Mouse (Mus musculus): ENCODE data around the gene Hey2. TPM values are rescaled to one million over a fixed set of nuclear protein-coding genes. Genes with fewer than 3 reads are reported as not detected.

The Hey2 gene
- total and polyA plus RNA-seq, 2 experiments: 0.18 to 0.38 TPM

DNA sequence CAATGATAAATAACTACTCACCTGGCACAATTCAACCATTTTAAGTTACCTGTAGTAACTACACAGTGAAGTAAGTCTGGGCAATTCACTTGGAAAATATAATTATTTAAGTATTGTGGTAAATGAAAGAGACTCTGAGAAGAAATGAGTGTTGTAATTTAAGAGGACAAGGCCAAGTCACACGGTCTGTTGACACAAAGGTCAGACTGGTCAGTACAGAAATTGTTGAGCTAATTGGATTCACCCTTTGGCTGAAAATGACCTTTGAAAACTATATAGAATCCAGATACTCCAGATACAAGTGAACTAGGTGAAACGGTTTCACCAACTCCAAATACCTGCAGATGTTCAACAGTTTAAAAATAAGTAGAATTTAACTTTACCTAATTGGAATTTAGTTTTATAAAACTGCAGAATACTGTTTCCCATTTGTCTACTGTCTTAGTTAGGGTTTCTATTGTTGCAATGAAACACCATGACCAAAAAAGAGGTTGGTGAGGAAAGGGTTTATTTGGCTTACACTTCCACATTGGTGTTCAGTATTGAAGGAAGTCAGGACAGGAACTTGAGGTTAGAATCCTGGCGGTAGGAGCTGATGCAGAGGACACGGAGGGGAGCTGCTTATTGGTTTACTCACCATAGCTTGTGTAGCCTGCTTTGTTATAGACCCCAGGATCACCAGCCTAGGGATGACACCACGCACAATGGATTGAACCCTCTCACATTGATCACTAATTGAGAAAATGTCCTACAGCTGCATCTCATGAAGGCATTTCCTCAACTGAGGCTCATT lies 45.9 kb downstream of the Hey2 start:
- no peak for DNase-seq (ENCODE audit: extremely low read depth, low read depth, low spot score)
- no peak for TF ChIP-seq CTCF (IDR thresholded peaks at IDR 0.05; ENCODE audit: low read depth, low read length)
- TF ChIP-seq POLR2A (IDR thresholded peaks at IDR 0.05; ENCODE audit: extremely low read depth, insufficient read depth, low read length): no peak
- Histone ChIP-seq H3K9ac (ENCODE audit: low read depth, low read length) (no peak overlapping the region), H3K4me1 (ENCODE audit: control insufficient read depth, insufficient read depth, low read length) (no peaks in the 10 kb centered on the region), H3K4me3 (ENCODE audit: insufficient read depth, low read depth, low read length) (no peak overlapping the region), H3K36me3 (ENCODE audit: control insufficient read depth, insufficient read depth, low read length) (no peaks in the 10 kb centered on the region), H3K27ac (replicated peaks; ENCODE audit: insufficient read depth, low read depth, low read length) (no peak overlapping the region), H3K27me3 (ENCODE audit: control insufficient read depth, insufficient read depth, low read length) (no peaks in the 10 kb centered on the region), H3K79me2 (ENCODE audit: control insufficient read depth, insufficient read depth, low read length) (no peaks in the 10 kb centered on the region)
- 61% methylated on average over 5 of the region's 5 CpGs for WGBS

DNA sequence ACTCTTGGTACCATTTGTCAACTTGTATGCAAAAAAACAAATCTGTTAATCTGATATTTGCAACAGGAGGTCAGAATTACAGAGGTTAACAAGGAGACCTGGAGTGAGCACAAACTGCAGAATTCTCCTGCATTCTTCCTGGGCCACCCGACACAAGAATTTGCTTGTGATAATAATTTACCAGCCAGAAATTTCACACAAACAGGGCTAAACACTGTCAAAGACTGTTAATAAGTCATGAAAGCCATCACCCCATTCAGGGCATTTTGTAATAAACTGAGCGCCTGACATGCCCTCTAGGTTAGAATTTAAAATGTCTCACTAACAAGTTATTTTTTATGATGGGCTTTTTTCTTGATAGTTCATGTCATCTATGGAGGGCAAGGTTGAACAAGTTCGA lies 51.6 kb downstream of the Hey2 start:
- no peaks in the 10 kb centered on the region for H3K79me2 ChIP-seq (ENCODE audit: control insufficient read depth, insufficient read depth, low read length)
- no peak overlapping the region for H3K4me3 ChIP-seq (ENCODE audit: insufficient read depth, low read depth, low read length)
- H3K36me3 ChIP-seq (ENCODE audit: control insufficient read depth, insufficient read depth, low read length): no peaks in the 10 kb centered on the region
- no peak for DNase-seq (ENCODE audit: extremely low read depth, low read depth, low spot score)
- no peak for TF ChIP-seq POLR2A (IDR thresholded peaks at IDR 0.05; ENCODE audit: extremely low read depth, insufficient read depth, low read length)
- TF ChIP-seq CTCF (IDR thresholded peaks at IDR 0.05; ENCODE audit: low read depth, low read length): no peak
- H3K27me3 ChIP-seq (ENCODE audit: control insufficient read depth, insufficient read depth, low read length): no peaks in the 10 kb centered on the region
- no peak overlapping the region for H3K27ac ChIP-seq (replicated peaks; ENCODE audit: insufficient read depth, low read depth, low read length)
- H3K4me1 ChIP-seq (ENCODE audit: control insufficient read depth, insufficient read depth, low read length): no peaks in the 10 kb centered on the region
- 82% methylated on average over 3 of the region's 3 CpGs for WGBS
- H3K9ac ChIP-seq (ENCODE audit: low read depth, low read length): no peak overlapping the region

DNA sequence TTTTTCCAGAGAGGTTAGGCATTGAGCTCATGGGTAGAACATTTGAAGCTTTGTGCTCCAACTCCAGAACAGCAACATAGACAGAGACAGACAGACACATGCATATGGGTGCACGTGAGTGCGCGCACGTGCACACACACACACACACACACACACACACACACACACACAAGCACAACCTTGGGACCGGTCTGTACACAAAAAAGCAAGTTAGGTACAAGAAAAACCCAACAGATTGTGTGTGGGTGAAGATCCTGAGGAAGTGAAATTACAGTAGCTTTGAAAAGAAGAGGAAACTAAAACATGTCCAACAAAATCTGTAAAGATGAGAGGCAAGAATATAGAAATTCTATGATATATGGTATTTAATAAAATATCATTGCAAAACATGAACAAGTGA lies 53.1 kb downstream of the Hey2 start:
- 90% methylated on average over 5 of the region's 5 CpGs for WGBS
- no peaks in the 10 kb centered on the region for H3K27me3 ChIP-seq (ENCODE audit: control insufficient read depth, insufficient read depth, low read length)
- TF ChIP-seq POLR2A (IDR thresholded peaks at IDR 0.05; ENCODE audit: extremely low read depth, insufficient read depth, low read length) (no peak), CTCF (IDR thresholded peaks at IDR 0.05; ENCODE audit: low read depth, low read length) (no peak)
- no peak for DNase-seq (ENCODE audit: extremely low read depth, low read depth, low spot score)
- H3K27ac ChIP-seq (replicated peaks; ENCODE audit: insufficient read depth, low read depth, low read length): no peak overlapping the region
- no peaks in the 10 kb centered on the region for H3K4me1 ChIP-seq (ENCODE audit: control insufficient read depth, insufficient read depth, low read length)
- H3K4me3 ChIP-seq (ENCODE audit: insufficient read depth, low read depth, low read length): no peak overlapping the region
- H3K9ac ChIP-seq (ENCODE audit: low read depth, low read length): no peak overlapping the region
- H3K79me2 ChIP-seq (ENCODE audit: control insufficient read depth, insufficient read depth, low read length): no peaks in the 10 kb centered on the region
- H3K36me3 ChIP-seq (ENCODE audit: control insufficient read depth, insufficient read depth, low read length): no peaks in the 10 kb centered on the region

DNA sequence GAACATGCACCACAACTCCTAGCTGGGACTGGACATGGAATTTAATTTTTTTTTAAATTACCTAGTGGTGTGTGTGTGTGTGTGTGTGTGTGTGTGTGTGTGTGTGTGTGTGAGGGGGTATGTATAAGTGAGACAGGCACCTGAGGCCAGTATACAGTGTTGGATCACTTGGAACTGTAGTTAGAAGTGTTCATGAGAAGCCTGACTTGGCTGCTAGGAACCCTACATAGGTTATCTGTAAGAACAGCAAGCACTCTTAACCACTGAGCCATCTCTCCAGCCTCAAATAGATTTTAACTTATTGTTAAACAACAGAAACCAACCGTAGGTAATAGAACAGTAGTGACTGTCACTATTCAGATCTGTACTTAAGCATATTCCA lies 54.3 kb downstream of the Hey2 start:
- Histone ChIP-seq H3K36me3 (ENCODE audit: control insufficient read depth, insufficient read depth, low read length) (no peaks in the 10 kb centered on the region), H3K4me3 (ENCODE audit: insufficient read depth, low read depth, low read length) (no peak overlapping the region), H3K27me3 (ENCODE audit: control insufficient read depth, insufficient read depth, low read length) (no peaks in the 10 kb centered on the region), H3K27ac (replicated peaks; ENCODE audit: insufficient read depth, low read depth, low read length) (no peak overlapping the region), H3K4me1 (ENCODE audit: control insufficient read depth, insufficient read depth, low read length) (no peaks in the 10 kb centered on the region), H3K79me2 (ENCODE audit: control insufficient read depth, insufficient read depth, low read length) (no peaks in the 10 kb centered on the region), H3K9ac (ENCODE audit: low read depth, low read length) (no peak overlapping the region)
- DNase-seq (ENCODE audit: extremely low read depth, low read depth, low spot score): no peak
- 88% methylated on average over 1 of the region's 1 CpGs for WGBS
- no peak for TF ChIP-seq POLR2A (IDR thresholded peaks at IDR 0.05; ENCODE audit: extremely low read depth, insufficient read depth, low read length)
- TF ChIP-seq CTCF (IDR thresholded peaks at IDR 0.05; ENCODE audit: low read depth, low read length): no peak

DNA sequence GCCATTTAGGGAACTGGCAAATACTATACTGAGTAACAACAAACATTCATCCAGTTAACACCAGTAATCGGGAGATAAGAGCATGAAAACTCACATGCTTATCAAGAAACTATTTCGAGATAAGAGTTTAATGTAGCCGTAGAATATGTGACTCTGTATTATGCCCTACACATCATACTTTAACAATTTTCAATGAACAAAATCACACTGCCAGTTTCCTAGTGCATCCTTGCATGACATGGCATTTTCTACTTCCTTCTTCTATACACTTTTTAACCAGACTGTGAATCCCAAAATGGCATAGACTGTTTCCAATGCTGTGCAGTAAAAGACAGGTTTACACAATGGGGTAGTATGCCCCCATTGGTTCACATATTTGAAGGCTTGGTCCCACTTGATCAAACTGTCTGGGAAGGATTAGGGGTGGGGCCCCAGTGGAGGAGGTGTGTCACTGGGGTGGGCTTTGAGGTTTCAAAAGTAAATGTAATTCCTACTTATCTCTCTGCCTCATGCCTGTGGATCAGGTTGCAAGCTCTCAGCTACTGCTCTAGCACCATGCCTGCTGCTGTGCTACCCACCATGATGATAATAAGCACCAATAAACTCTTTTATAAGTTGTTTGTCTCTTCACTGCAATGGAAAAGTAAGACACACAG lies 54.8 kb downstream of the Hey2 start:
- Histone ChIP-seq H3K4me3 (ENCODE audit: insufficient read depth, low read depth, low read length) (no peak overlapping the region), H3K27ac (replicated peaks; ENCODE audit: insufficient read depth, low read depth, low read length) (no peak overlapping the region), H3K4me1 (ENCODE audit: control insufficient read depth, insufficient read depth, low read length) (no peaks in the 10 kb centered on the region), H3K79me2 (ENCODE audit: control insufficient read depth, insufficient read depth, low read length) (no peaks in the 10 kb centered on the region), H3K27me3 (ENCODE audit: control insufficient read depth, insufficient read depth, low read length) (no peaks in the 10 kb centered on the region), H3K36me3 (ENCODE audit: control insufficient read depth, insufficient read depth, low read length) (no peaks in the 10 kb centered on the region), H3K9ac (ENCODE audit: low read depth, low read length) (no peak overlapping the region)
- WGBS: 74% methylated on average over 3 of the region's 3 CpGs
- DNase-seq (ENCODE audit: extremely low read depth, low read depth, low spot score): no peak
- TF ChIP-seq POLR2A (IDR thresholded peaks at IDR 0.05; ENCODE audit: extremely low read depth, insufficient read depth, low read length) (no peak), CTCF (IDR thresholded peaks at IDR 0.05; ENCODE audit: low read depth, low read length) (no peak)

All from liver, adult 2 months (tissue).